Mouse (Mus musculus) forebrain, embryonic 13.5 days (tissue): Measurements from ENCODE around the gene Spats2l. TPM values are rescaled to one million over a fixed set of nuclear protein-coding genes. Genes with fewer than 3 reads are reported as not detected.

Experiments used
- ATAC-seq: fragments of 200-750 bp; cut with Nextera tagmentation; 2 replicates; pipeline ENCODE4 v1.8.0; 2017
- H3K27ac ChIP-seq: fragments of 300-500 bp; sonication (generic); 2 replicates; pipeline ENCODE4 v1.5.1; 2015; ENCODE audit warnings: inconsistent platforms, mild to moderate bottlenecking, moderate library complexity
- H3K27me3 ChIP-seq: fragments of 300-500 bp; sonication (generic); 2 replicates; pipeline ENCODE4 v1.6.1; 2015; ENCODE audit warnings: mild to moderate bottlenecking, inconsistent platforms
- H3K36me3 ChIP-seq: fragments of 300-500 bp; sonication (generic); 2 replicates; pipeline ENCODE4 v1.6.1; 2015; ENCODE audit warnings: mild to moderate bottlenecking, inconsistent platforms; ENCODE audit not compliant: poor library complexity, severe bottlenecking
- H3K4me1 ChIP-seq: fragments of 300-500 bp; sonication (generic); 2 replicates; pipeline ENCODE4 v1.6.1; 2015; ENCODE audit warnings: inconsistent platforms
- H3K4me2 ChIP-seq: fragments of 300-500 bp; sonication (generic); 2 replicates; pipeline ENCODE4 v1.6.1; 2015; ENCODE audit warnings: inconsistent platforms, mild to moderate bottlenecking, moderate library complexity
- H3K4me3 ChIP-seq: fragments of 300-500 bp; sonication (generic); 2 replicates; pipeline ENCODE4 v1.5.1; 2015; ENCODE audit warnings: mild to moderate bottlenecking, inconsistent platforms
- H3K9ac ChIP-seq: fragments of 300-500 bp; sonication (generic); 2 replicates; pipeline ENCODE4 v1.6.1; 2015; ENCODE audit warnings: mild to moderate bottlenecking, inconsistent platforms
- H3K9me3 ChIP-seq: fragments of 300-500 bp; sonication (generic); replicated peaks from 2 replicates; pipeline ENCODE4 v1.6.1; 2016; ENCODE audit warnings: inconsistent platforms
- WGBS: fragments of 180-500 bp; shearing (Covaris S2); methylation state at CpG from one replicate; pipeline ENCODE4 v1.1.7; 2015; 5-methylcytosine and 5-hydroxymethylcytosine counted together
- polyA plus RNA-seq: library from polyadenylated mRNA; unstranded; fragments of >200 nt; fragmentation: Nextera tagmentation; extraction: Ambion mirVana; gene quantifications from 2 replicates; pipeline ENCODE4 v1.2.1, GENCODE M21; 2015

Spats2l gene
- polyA plus RNA-seq, 1 experiment from 2014 or later: 50.4 TPM

DNA sequence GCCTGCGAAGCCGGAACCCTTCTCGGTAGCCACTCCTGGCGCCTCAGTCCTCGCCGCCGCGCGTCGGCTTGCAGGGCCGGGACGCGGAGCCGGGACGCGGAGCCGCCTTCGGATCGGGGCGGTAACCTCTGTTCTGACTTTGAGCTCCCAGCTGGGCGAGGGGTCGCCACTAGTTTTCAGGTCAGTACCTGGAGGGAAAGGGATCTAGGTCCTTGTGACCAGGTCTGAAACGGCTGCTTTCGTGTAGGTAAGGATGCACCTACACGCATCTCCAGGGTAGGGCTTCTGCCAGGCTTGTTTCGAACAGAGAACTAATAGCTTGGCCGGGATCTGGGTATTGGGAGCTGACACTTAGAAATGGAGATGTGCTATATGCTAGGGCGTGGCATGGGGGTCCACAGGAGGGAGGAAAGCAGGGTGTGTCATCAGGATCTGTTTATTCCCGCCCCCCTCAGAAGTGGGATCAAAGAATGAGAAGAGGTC is 222.2 kb downstream of the Spats2l start:
- Histone ChIP-seq H3K9me3 (no peaks in the 10 kb centered on the region), H3K36me3 (no peaks in the 10 kb centered on the region), H3K27ac (peak overlapping the region; percentile 46), H3K4me2 (peak overlapping the region; percentile 84), H3K4me1 (peaks cover 23% of the 10 kb centered on the region), H3K4me3 (peak overlapping the region; percentile 78), H3K27me3 (no peaks in the 10 kb centered on the region), H3K9ac (peak overlapping the region; percentile 76)
- WGBS: under 1% methylated on average over 29 of the region's 29 CpGs
- ATAC-seq: no peak; the same call in 1 of the 2 replicates

Other genes with a start within 250 kb of the Spats2l start
- gene Sgo2a, start 221.8 kb downstream of the Spats2l start, polyA plus RNA-seq: 19.3 TPM in 2 replicates
- 23.7 and 25.0 TPM in 2 replicates for gene Kctd18, start 244.8 kb downstream of the Spats2l start, polyA plus RNA-seq